Mouse (Mus musculus): ENCODE measurements around the gene Klhl29. TPM values are rescaled to one million over a fixed set of nuclear protein-coding genes. Genes with fewer than 3 reads are reported as not detected.
A peak's percentile ranks its signal among the peaks of the same experiment; 100 is the strongest.

Klhl29 gene
- polyA plus RNA-seq, 1 experiment from 2014 or later = 2.8 TPM

GRCm38 (mm10) chr12:5330496-5331070 is 44.9 kb downstream of the Klhl29 start:
- no peak for ATAC-seq (replicated peaks; ENCODE audit: low FRiP score, low TSS enrichment, low read depth)
- H3K9ac ChIP-seq (ENCODE audit: low read length) = no peak overlapping the region
- WGBS = 67% methylated on average over 6 of the region's 6 CpGs

GRCm38 (mm10) chr12:5322444-5323087 is 52.9 kb downstream of the Klhl29 start:
- ATAC-seq (replicated peaks; ENCODE audit: low FRiP score, low TSS enrichment, low read depth) (no peak), DNase-seq (ENCODE audit: low spot score) (no peak)
- H3K4me3 ChIP-seq (ENCODE audit: low read depth, low read length) = no peak overlapping the region
- no peaks in the 10 kb centered on the region for H3K9me3 ChIP-seq (ENCODE audit: control insufficient read depth, low read length)
- H3K27ac ChIP-seq (ENCODE audit: low read depth) = no peak overlapping the region
- no peak overlapping the region for H3K9ac ChIP-seq (ENCODE audit: low read length)
- H3K4me2 ChIP-seq (ENCODE audit: low read length) = no peak overlapping the region
- H3K27me3 ChIP-seq (replicated peaks; ENCODE audit: control insufficient read depth, insufficient read depth, low read length) = no peaks in the 10 kb centered on the region
- 86% methylated on average over 9 of the region's 9 CpGs for WGBS
- no peaks in the 10 kb centered on the region for H3K36me3 ChIP-seq (ENCODE audit: control insufficient read depth, insufficient read depth, low read length)
- peaks cover 10% of the 10 kb centered on the region; the same call in 1 of the 2 replicates for H3K4me1 ChIP-seq (replicated peaks; ENCODE audit: control insufficient read depth, insufficient read depth, low read length)

More at GRCm38 (mm10) chr12:5330496-5331070, 44.9 kb downstream of the Klhl29 start:
- Histone ChIP-seq H3K27me3 (replicated peaks; ENCODE audit: control insufficient read depth, insufficient read depth, low read length) (no peaks in the 10 kb centered on the region), H3K27ac (ENCODE audit: low read depth) (no peak overlapping the region), H3K9me3 (ENCODE audit: control insufficient read depth, low read length) (no peaks in the 10 kb centered on the region), H3K36me3 (ENCODE audit: control insufficient read depth, insufficient read depth, low read length) (no peaks in the 10 kb centered on the region), H3K4me3 (ENCODE audit: low read depth, low read length) (no peak overlapping the region), H3K4me2 (ENCODE audit: low read length) (no peak overlapping the region), H3K4me1 (replicated peaks; ENCODE audit: control insufficient read depth, insufficient read depth, low read length) (no peaks in the 10 kb centered on the region)
- DNase-seq (ENCODE audit: low spot score) = no peak

- H3K27ac ChIP-seq (ENCODE audit: low read depth) = no peak overlapping the region
- no peak for DNase-seq (ENCODE audit: low spot score)
- WGBS = 84% methylated on average over 3 of the region's 3 CpGs
Observed at GRCm38 (mm10) chr12:5321017-5321416, 54.5 kb downstream of the Klhl29 start.

GRCm38 (mm10) chr12:5319359-5319973 is 56.0 kb downstream of the Klhl29 start:
- no peak for ATAC-seq (replicated peaks; ENCODE audit: low FRiP score, low TSS enrichment, low read depth)
- peaks cover 26% of the 10 kb centered on the region for H3K4me1 ChIP-seq (replicated peaks; ENCODE audit: control insufficient read depth, insufficient read depth, low read length)
- WGBS = 27% methylated on average over 12 of the region's 12 CpGs
- H3K27me3 ChIP-seq (replicated peaks; ENCODE audit: control insufficient read depth, insufficient read depth, low read length) = no peaks in the 10 kb centered on the region
- no peak overlapping the region for H3K4me3 ChIP-seq (ENCODE audit: low read depth, low read length)
- no peaks in the 10 kb centered on the region for H3K36me3 ChIP-seq (ENCODE audit: control insufficient read depth, insufficient read depth, low read length)
- H3K4me2 ChIP-seq (ENCODE audit: low read length) = no peak overlapping the region
- H3K27ac ChIP-seq (ENCODE audit: low read depth) = no peak overlapping the region
- no peak for DNase-seq (ENCODE audit: low spot score)
- H3K9me3 ChIP-seq (ENCODE audit: control insufficient read depth, low read length) = no peaks in the 10 kb centered on the region
- H3K9ac ChIP-seq (ENCODE audit: low read length) = no peak overlapping the region

More at GRCm38 (mm10) chr12:5321017-5321416, 54.5 kb downstream of the Klhl29 start:
- Histone ChIP-seq H3K4me2 (ENCODE audit: low read length) (no peak overlapping the region), H3K4me3 (ENCODE audit: low read depth, low read length) (no peak overlapping the region), H3K36me3 (ENCODE audit: control insufficient read depth, insufficient read depth, low read length) (no peaks in the 10 kb centered on the region), H3K9ac (ENCODE audit: low read length) (no peak overlapping the region), H3K27me3 (replicated peaks; ENCODE audit: control insufficient read depth, insufficient read depth, low read length) (no peaks in the 10 kb centered on the region), H3K9me3 (ENCODE audit: control insufficient read depth, low read length) (no peaks in the 10 kb centered on the region), H3K4me1 (replicated peaks; ENCODE audit: control insufficient read depth, insufficient read depth, low read length) (peaks cover 18% of the 10 kb centered on the region)
- ATAC-seq (replicated peaks; ENCODE audit: low FRiP score, low TSS enrichment, low read depth) = no peak

GRCm38 (mm10) chr12:5316029-5316567 is 59.4 kb downstream of the Klhl29 start:
- WGBS = 36% methylated on average over 9 of the region's 9 CpGs
- H3K4me2 ChIP-seq (ENCODE audit: low read length) = no peak overlapping the region
- ATAC-seq (replicated peaks; ENCODE audit: low FRiP score, low TSS enrichment, low read depth) (peak; percentile 72), DNase-seq (ENCODE audit: low spot score) (no peak)
- no peak overlapping the region for H3K9ac ChIP-seq (ENCODE audit: low read length)
- H3K4me1 ChIP-seq (replicated peaks; ENCODE audit: control insufficient read depth, insufficient read depth, low read length) = peaks cover 27% of the 10 kb centered on the region
- peak overlapping the region; percentile 77 for H3K27ac ChIP-seq (ENCODE audit: low read depth)
- no peaks in the 10 kb centered on the region for H3K9me3 ChIP-seq (ENCODE audit: control insufficient read depth, low read length)
- H3K4me3 ChIP-seq (ENCODE audit: low read depth, low read length) = no peak overlapping the region
- H3K27me3 ChIP-seq (replicated peaks; ENCODE audit: control insufficient read depth, insufficient read depth, low read length) = no peaks in the 10 kb centered on the region
- H3K36me3 ChIP-seq (ENCODE audit: control insufficient read depth, insufficient read depth, low read length) = no peaks in the 10 kb centered on the region

- ATAC-seq (replicated peaks; ENCODE audit: low FRiP score, low TSS enrichment, low read depth) = no peak
- DNase-seq (ENCODE audit: low spot score) = no peak
- WGBS = 83% methylated on average over 2 of the region's 2 CpGs
Observed at GRCm38 (mm10) chr12:5307923-5308322, 67.6 kb downstream of the Klhl29 start.

GRCm38 (mm10) chr12:5305466-5305865 is 70.0 kb downstream of the Klhl29 start:
- WGBS = 58% methylated on average over 1 of the region's 1 CpGs
- ATAC-seq (replicated peaks; ENCODE audit: low FRiP score, low TSS enrichment, low read depth) = no peak
- no peaks in the 10 kb centered on the region for H3K36me3 ChIP-seq (ENCODE audit: control insufficient read depth, insufficient read depth, low read length)

More at GRCm38 (mm10) chr12:5307923-5308322, 67.6 kb downstream of the Klhl29 start:
- Histone ChIP-seq H3K9ac (ENCODE audit: low read length) (no peak overlapping the region), H3K4me3 (ENCODE audit: low read depth, low read length) (no peak overlapping the region), H3K27me3 (replicated peaks; ENCODE audit: control insufficient read depth, insufficient read depth, low read length) (no peaks in the 10 kb centered on the region), H3K9me3 (ENCODE audit: control insufficient read depth, low read length) (no peaks in the 10 kb centered on the region), H3K36me3 (ENCODE audit: control insufficient read depth, insufficient read depth, low read length) (no peaks in the 10 kb centered on the region), H3K27ac (ENCODE audit: low read depth) (no peak overlapping the region), H3K4me2 (ENCODE audit: low read length) (no peak overlapping the region), H3K4me1 (replicated peaks; ENCODE audit: control insufficient read depth, insufficient read depth, low read length) (0 out of 2 replicates have a peak, but pooled peaks cover 4% of the 10 kb centered on the region)

GRCm38 (mm10) chr12:5303912-5304311 is 71.6 kb downstream of the Klhl29 start:
- 85% methylated on average over 5 of the region's 5 CpGs for WGBS
- H3K27ac ChIP-seq (ENCODE audit: low read depth) = no peak overlapping the region
- no peak overlapping the region for H3K9ac ChIP-seq (ENCODE audit: low read length)
- H3K27me3 ChIP-seq (replicated peaks; ENCODE audit: control insufficient read depth, insufficient read depth, low read length) = no peaks in the 10 kb centered on the region
- DNase-seq (ENCODE audit: low spot score) = no peak
- H3K4me1 ChIP-seq (replicated peaks; ENCODE audit: control insufficient read depth, insufficient read depth, low read length) = 0 out of 2 replicates have a peak, but pooled peaks cover 15% of the 10 kb centered on the region
- no peak overlapping the region for H3K4me3 ChIP-seq (ENCODE audit: low read depth, low read length)
- no peak overlapping the region for H3K4me2 ChIP-seq (ENCODE audit: low read length)
- no peaks in the 10 kb centered on the region for H3K36me3 ChIP-seq (ENCODE audit: control insufficient read depth, insufficient read depth, low read length)
- ATAC-seq (replicated peaks; ENCODE audit: low FRiP score, low TSS enrichment, low read depth) = no peak
- H3K9me3 ChIP-seq (ENCODE audit: control insufficient read depth, low read length) = no peaks in the 10 kb centered on the region

More at GRCm38 (mm10) chr12:5305466-5305865, 70.0 kb downstream of the Klhl29 start:
- Histone ChIP-seq H3K9me3 (ENCODE audit: control insufficient read depth, low read length) (no peaks in the 10 kb centered on the region), H3K9ac (ENCODE audit: low read length) (no peak overlapping the region), H3K4me3 (ENCODE audit: low read depth, low read length) (no peak overlapping the region), H3K27ac (ENCODE audit: low read depth) (no peak overlapping the region), H3K27me3 (replicated peaks; ENCODE audit: control insufficient read depth, insufficient read depth, low read length) (no peaks in the 10 kb centered on the region), H3K4me1 (replicated peaks; ENCODE audit: control insufficient read depth, insufficient read depth, low read length) (0 out of 2 replicates have a peak, but pooled peaks cover 12% of the 10 kb centered on the region), H3K4me2 (ENCODE audit: low read length) (no peak overlapping the region)
- no peak for DNase-seq (ENCODE audit: low spot score)

All from intestine, embryonic 14.5 days (tissue).